Mouse (Mus musculus): ENCODE data around the gene Opa3.

DNA sequence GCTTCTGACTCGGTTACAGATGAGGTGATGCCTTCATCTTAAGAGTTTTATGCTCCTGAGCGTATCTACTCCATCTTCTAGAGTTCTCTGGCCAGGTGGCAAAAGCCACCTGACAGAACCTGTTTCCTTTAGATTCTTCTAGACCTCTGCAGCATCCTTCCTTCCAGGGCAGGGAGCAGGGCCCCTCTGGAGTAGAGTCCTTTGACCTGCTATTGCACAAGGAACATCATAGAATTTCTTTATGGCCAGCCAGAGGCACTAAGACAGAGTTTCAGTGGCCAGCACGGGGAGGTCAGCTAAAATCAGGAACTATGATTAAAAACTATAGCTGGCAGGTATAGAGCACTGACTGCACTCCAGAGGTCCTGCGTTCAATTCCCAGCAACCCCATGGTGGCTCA, 23.9 kb downstream of the Opa3 start:
- no peak for TF ChIP-seq CTCF (IDR thresholded peaks at IDR 0.05; ENCODE audit: low read depth, low read length)
- no peak for TF ChIP-seq POLR2A (IDR thresholded peaks at IDR 0.05; ENCODE audit: borderline replicate concordance, low read depth, low read length)
